Mouse (Mus musculus) heart, adult 9 months (tissue): ENCODE data around the gene Smarcd2.
"Not testable (repeated sequence)": the region's sequence is repeated elsewhere in the genome, so short reads cannot be mapped to it uniquely, and the experiment has no call there.

Source experiments
- DNase-seq, 2 experiments: peaks; one replicate each; pipeline ENCODE4 v3.0.0; 2022; ENCODE audit warnings: low spot score in 2 of 2

The Smarcd2 gene

DNA sequence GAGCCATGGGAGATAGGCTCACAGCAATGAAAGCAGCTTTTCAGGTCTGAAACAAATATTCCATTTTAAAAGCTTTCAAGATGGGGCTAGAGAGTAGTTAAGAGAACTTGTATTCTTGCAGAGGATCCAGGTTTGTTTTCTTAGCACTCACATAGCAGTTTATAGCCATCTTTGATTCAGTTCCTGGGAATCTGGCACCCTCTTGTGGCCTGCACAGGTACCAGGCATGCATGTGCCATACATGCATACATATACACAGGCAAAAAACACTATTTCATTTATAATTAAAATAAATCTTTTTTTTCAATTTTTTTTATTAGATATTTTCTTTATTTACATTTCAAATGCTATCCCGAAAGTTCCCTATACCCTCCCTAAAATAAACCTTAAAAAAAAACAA lies 25.9 kb downstream of the Smarcd2 start:
- DNase-seq, result no peak

DNA sequence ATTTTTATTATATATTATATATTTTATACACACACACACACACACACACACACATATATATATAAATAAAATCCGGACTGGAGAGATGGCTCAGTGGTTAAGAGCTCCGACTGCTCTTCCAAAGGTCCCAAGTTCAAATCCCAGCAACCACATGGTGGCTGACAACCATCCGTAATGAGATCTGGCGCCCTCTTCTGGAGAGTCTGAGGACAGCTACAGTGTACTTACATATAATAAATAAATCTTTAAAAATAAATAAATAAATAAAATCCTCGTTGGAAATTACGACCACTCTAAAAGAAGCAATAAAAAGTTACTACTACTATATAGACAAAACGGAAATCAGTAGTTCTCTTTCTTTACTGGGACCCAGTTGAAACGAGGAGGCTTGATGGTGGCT lies 38.8 kb downstream of the Smarcd2 start:
- not testable (repeated sequence) for DNase-seq

DNA sequence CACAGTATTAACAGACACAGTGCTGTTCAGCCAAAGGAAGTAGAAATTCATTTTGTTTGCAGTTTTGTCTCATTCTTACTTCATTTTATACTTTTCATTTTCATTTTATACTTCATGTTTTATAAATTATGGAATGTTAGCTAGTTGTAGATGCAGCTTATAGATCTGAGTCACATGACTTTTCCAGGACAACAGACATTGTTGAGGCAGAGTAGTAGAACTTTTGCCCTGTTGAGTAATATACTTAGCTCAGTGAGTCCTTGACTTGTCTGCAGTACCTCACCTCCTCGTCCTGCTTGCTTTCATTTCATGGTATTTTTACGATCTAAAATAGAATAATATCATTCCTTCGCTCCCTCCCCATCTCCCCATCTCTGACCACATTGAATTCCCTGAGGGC lies 52.2 kb downstream of the Smarcd2 start:
- DNase-seq, result no peak

DNA sequence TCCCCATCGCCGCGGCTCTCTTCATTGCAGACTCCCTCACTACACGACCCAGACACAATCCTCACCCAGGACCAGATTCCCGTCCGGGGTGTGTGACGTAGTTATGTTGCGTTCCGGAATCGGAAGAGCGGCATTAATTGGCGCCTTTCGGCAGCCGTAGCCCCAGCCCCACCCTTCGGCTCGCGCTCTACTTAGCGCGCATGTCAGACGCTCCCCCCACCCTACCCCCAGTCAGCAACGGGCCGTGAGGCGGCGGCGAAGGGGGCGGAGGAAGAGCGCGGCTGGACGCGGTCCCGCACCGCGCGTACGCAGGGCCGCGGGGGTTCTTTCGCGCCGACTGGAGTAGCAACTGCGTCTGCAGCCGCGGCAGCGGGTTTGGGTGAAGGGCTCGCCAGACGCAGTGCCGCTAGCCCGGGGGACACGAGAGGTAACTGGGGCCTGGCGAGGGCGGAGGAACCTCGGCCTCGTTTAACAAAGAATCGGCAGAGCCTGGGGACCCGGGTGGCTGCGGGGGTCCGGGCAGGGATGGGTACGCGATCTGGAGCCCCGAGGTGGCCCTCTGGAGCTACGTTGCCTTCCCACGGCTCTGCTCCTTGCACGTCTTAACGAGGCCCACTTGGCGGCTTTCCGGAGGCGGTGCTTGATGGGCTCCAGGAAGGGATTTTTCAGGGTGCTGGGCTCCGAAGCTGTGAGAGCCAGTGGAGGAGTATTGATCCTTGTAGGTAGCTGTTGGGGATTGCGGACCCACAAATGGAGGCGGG lies 55.9 kb downstream of the Smarcd2 start, which contains the start of gene Ddx42:
Gene Ddx42, plus strand, starts transcription at position 197 of the 761 bp plus-strand sequence.
- peak; percentile 89 to 90 for DNase-seq

DNA sequence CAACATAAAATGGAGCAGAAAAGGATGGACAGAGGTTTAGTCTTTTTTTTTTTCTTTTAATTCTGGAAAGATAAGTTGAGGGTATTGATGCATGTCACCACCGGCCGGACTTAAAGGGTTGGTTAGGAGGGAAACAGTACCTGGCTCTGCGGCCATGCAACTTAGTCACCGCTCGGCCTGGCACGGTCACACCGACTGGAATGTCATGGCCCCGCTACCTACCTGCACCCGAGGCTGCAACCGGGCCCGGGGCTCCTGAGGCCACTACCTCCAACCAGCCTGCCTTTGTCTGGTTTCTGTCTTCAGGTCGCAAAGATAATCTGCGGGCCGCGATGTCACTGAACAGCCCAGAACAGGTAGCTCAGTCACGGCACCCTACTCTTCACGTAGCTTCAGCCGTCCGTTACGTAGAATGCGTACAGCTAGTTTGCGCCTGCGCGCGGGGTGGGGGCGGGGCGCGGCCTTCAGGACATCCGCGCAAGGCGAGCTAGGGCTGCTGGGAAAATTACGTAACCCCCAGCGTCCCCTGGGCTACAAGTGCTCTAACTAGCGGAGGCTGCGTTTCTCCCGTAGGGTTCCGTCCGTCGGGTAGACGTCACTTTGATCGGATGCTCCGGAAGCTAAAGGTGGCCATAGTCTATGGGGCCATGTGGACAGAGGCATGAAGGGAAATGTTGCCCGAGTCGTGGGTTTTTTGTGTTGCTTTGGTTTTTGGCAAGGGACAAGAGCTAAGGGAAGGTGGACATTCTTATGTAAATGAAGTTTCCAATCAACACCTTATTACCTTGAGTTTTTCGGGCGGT lies 56.6 kb downstream of the Smarcd2 start, which contains the start of gene Ccdc47:
Gene Ccdc47, minus strand, starts transcription at position 418 of the 803 bp plus-strand sequence.
- DNase-seq, result peak; percentile 97 to 98

DNA sequence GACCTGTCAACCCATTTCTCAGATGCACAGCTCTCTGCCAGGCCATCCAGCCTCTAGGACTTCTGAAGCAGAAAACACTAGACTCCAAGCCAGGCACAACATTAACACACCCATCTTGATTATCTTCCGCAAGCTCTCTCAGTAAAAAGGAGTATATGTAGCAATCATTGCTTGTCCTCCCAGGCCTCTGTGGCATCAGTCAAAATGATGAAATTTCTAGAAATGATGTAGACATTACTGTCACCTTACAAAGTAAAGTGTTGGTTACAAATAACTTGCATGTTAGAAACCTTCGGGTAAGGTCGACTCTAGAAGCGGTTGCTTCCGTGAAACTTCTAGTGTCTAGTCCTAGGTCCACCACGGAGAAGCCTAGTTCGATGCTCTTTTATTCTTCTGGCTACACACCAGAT lies 57.3 kb downstream of the Smarcd2 start:
- no peak for DNase-seq

DNA sequence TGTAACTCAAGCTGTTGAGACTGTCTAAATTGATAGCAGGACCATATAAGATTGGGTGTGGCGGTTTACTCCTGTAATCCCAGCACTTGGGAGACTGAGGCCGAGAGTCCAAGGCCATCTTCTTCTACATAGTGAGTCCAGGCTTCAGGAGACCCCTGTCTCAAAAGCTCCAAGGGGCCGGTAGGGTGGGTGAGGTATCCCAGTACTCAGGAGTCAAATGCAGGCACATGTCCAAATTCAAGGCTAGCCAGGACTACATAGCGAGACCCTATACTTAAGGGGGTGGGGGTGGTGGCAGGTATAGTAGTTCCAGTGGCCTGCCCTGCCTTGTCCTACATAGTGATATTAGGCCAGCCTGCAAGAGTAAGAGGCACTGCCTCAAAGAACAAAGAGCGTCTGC lies 57.9 kb downstream of the Smarcd2 start:
- DNase-seq, result no peak
